Mouse (Mus musculus) testis, postnatal 10 days (tissue): Measurements from ENCODE around the gene Zmynd8.

Experiments used
- DNase-seq: peaks from one replicate; pipeline ENCODE4 v3.0.0; 2021; ENCODE audit warnings: low spot score

Zmynd8 gene

GRCm38 (mm10) chr2:165747975-165748374, 150.8 kb downstream of the Zmynd8 start:
- DNase-seq, result no peak

DNA sequence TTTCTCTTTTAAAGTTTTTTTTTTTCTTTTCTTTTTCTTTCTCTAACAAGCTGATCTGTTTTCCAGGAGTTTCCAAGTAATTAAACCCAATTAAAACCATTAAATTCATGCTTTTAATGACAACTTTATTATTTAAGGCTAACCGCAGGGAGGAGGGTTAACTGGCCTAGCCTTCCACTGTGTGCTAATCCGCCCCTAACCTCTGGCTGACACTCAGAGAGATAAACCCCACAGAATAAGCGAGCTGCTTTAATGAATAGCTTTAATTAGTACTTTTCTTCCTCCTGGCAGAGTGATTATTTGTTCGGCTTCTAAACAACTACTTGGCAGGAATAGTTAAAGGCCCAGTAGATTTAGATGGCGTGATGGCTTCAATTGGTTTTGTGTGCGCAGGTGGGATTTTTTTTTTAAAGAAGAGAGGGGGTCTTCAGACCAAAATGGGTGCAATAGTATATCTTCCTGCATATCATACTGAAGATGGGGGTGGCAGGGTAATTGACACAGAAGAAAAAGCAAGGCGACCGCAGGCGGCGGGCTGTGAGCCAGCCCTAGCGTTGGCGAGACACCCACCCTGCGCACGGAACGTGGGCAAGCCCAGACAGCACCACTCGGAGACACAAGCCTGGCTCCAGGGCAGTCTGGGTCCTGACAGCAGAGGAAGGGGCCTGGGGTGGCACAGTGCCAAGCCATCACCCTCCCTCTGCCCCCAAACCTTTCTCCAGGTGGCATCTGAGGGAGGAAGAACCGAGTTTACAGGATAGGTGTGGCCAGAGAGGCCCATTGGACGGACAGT, 153.3 kb downstream of the Zmynd8 start:
- no peak for DNase-seq

GRCm38 (mm10) chr2:165742210-165742786, 156.5 kb downstream of the Zmynd8 start:
- no peak for DNase-seq

GRCm38 (mm10) chr2:165741526-165742050, 157.2 kb downstream of the Zmynd8 start:
- DNase-seq, result no peak

GRCm38 (mm10) chr2:165740982-165741381, 157.8 kb downstream of the Zmynd8 start:
- no peak for DNase-seq

GRCm38 (mm10) chr2:165740381-165740780, 158.4 kb downstream of the Zmynd8 start:
- DNase-seq, result no peak

GRCm38 (mm10) chr2:165736297-165736696, 162.5 kb downstream of the Zmynd8 start:
- DNase-seq, result no peak
